ENCODE assay signal across 16 mouse cellular contexts in the genomic region with DNA sequence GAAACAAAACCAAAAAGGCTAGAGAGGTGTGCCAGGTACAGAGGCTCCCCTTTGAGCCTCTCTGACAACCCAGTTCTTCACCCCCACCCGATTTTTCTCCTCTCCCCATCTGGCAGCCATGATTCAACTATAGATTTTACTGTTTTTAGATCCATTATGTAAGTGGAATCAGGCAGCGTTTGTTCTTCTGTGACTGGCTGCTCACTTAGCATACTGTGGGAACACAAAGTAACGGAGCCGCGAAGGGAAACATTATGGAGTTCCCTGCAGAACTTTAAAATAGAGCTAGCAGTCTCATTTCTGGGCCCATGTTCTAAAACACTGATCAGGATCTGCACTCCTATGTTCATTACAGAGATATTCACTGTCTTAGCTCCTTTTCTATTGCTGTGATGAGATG.
A peak's percentile ranks its signal among the peaks of the same experiment; 100 is the strongest.
DNase-seq lines count a peak whose midpoint lies in the region; ATAC-seq lines count a peak whose summit lies in the region.
"Had no signal": no experiment of that assay in that cellular context is flagged by ENCODE, and none has a peak within 500 bp of the region (broad histone marks: within the 10 kb centered on the region; RNA-seq: fewer than 3 reads in every experiment).

No protein-coding gene starts in this region.

- H3K9ac ChIP-seq in forebrain, embryonic 15.5 days (replicated peaks), result no peak overlapping the region
- H3K9ac ChIP-seq: hindbrain, embryonic 12.5 days; liver, embryonic 13.5 days; neural tube, embryonic 12.5 days had no signal

- ATAC-seq in forebrain, embryonic 15.5 days (replicated peaks), result no peak
- ATAC-seq: lung, postnatal 0 days had no signal

- H3K4me3 ChIP-seq in forebrain, embryonic 15.5 days, result no peak overlapping the region
- H3K4me3 ChIP-seq: hindbrain, embryonic 12.5 days; limb, embryonic 10.5 days; liver, embryonic 13.5 days; neural tube, embryonic 12.5 days had no signal

- no peaks in the 10 kb centered on the region for H3K4me1 ChIP-seq in forebrain, embryonic 15.5 days
- H3K4me1 ChIP-seq: hindbrain, embryonic 12.5 days; limb, embryonic 10.5 days; liver, embryonic 13.5 days; neural tube, embryonic 12.5 days had no signal

- no peak overlapping the region for H3K27ac ChIP-seq in forebrain, embryonic 15.5 days (replicated peaks)
- H3K27ac ChIP-seq: hindbrain, embryonic 12.5 days; limb, embryonic 10.5 days; liver, embryonic 13.5 days; neural tube, embryonic 12.5 days had no signal

- no peaks in the 10 kb centered on the region for H3K36me3 ChIP-seq in forebrain, embryonic 15.5 days
- H3K36me3 ChIP-seq: hindbrain, embryonic 12.5 days; limb, embryonic 10.5 days; liver, embryonic 13.5 days; neural tube, embryonic 12.5 days had no signal

- peak; percentile 65 for DNase-seq in left cerebral cortex, adult 11 months (ENCODE audit: low spot score)
- DNase-seq in left cerebral cortex, postnatal 4 days, result no peak
- DNase-seq in layer of hippocampus, adult 8-10 months (ENCODE audit: low spot score in 2 of 2), result peak; percentile 17 to 50
- peak; percentile 64 to 87 for DNase-seq in left cerebral cortex, postnatal 25 days (ENCODE audit: low spot score in 2 of 2)
- DNase-seq in B cell, adult 2 months, result no peak
- no peak for DNase-seq in spleen, postnatal 4 days (ENCODE audit: low spot score in 2 of 2)
- DNase-seq: cerebellum, adult 11 months; cerebellum, postnatal 25 days; heart, adult 18-20 months; liver, embryonic 13.5 days; thymus, postnatal 14 days had no signal

- 86% methylated on average over 5 of the region's 5 CpGs for WGBS in forebrain, embryonic 15.5 days

- no peak overlapping the region for H3K4me2 ChIP-seq in forebrain, embryonic 15.5 days (replicated peaks)
- H3K4me2 ChIP-seq: hindbrain, embryonic 12.5 days; liver, embryonic 13.5 days; neural tube, embryonic 12.5 days had no signal

- intact Hi-C loops in left cerebral cortex, postnatal 4 days (cut with DNase I), result no loop called here
- intact Hi-C loops in left cerebral cortex, postnatal 25 days (cut with DNase I), result loop anchor here (2.0 kb wide), 1 partner anchor 54 kb away; no protein-coding TSS in a partner anchor

- H3K27me3 ChIP-seq in forebrain, embryonic 15.5 days, result no peaks in the 10 kb centered on the region
- H3K27me3 ChIP-seq: hindbrain, embryonic 12.5 days; liver, embryonic 13.5 days; neural tube, embryonic 12.5 days had no signal

- H3K9me3 ChIP-seq in forebrain, embryonic 15.5 days, result no peaks in the 10 kb centered on the region
- H3K9me3 ChIP-seq: hindbrain, embryonic 12.5 days; limb, embryonic 10.5 days; liver, embryonic 13.5 days; neural tube, embryonic 12.5 days had no signal

Comparison
In these comparisons a context has a peak if more than half of its experiments do, and no peak if none do; other contexts are left out.
1. DNase-seq: peak in left cerebral cortex, adult 11 months (single experiment), layer of hippocampus, adult 8-10 months (2 of 2) and left cerebral cortex, postnatal 25 days (2 of 2); none in left cerebral cortex, postnatal 4 days (single experiment), B cell, adult 2 months (0 of 2) and spleen, postnatal 4 days (0 of 2).